Mouse (Mus musculus) cerebellum, postnatal 36 days (tissue): ENCODE measurements at regions not wholly inside any gene's neighbourhood (a gene's known extent, or its start where the extent isn't known, plus 50 kb on each side); places are given as distances from the start of the nearest gene placed in this dataset.

Experiments used
- DNase-seq, 2 experiments: peaks; one replicate each; pipeline ENCODE4 v3.0.0; 2021 to 2022; ENCODE audit warnings: mixed read lengths in 2 of 2

- no peak for DNase-seq
Measured at GRCm38 (mm10) chr1:19973364-19973763, 644.5 kb downstream of the Pkhd1 start.

GRCm38 (mm10) chr1:19973981-19974380, 643.9 kb downstream of the Pkhd1 start:
- DNase-seq, result no peak

- no peak for DNase-seq
Measured at GRCm38 (mm10) chr1:19975436-19975835, 642.4 kb downstream of the Pkhd1 start.

GRCm38 (mm10) chr1:19981189-19981588, 636.7 kb downstream of the Pkhd1 start:
- DNase-seq, result no peak

GRCm38 (mm10) chr1:19982791-19983190, 635.1 kb downstream of the Pkhd1 start:
- no peak for DNase-seq

- no peak for DNase-seq
Measured at GRCm38 (mm10) chr1:19983504-19983903, 634.4 kb downstream of the Pkhd1 start.

- DNase-seq, result peak; percentile 6 to 10
Measured at GRCm38 (mm10) chr1:19989921-19990320, 627.9 kb downstream of the Pkhd1 start.
